Mouse (Mus musculus) embryo, embryonic 11 days (tissue): ENCODE measurements around the gene Ncam1.

Experiments used
- DNase-seq: peaks from one replicate; pipeline ENCODE4 v3.0.0-alpha.2; 2015

Gene Ncam1

GRCm38 (mm10) chr9:49798806-49799205 lies at the start of gene Ncam1:
Gene Ncam1 (minus strand): TSS chr9:49798925.
- DNase-seq, result peak; percentile 97

GRCm38 (mm10) chr9:49834013-49834412 lies 35.3 kb upstream of the Ncam1 start:
- DNase-seq, result no peak

- no peak for DNase-seq
These were observed 28.9 kb upstream of the Ncam1 start for GRCm38 (mm10) chr9:49827671-49828070.

GRCm38 (mm10) chr9:49816115-49816650 lies 17.5 kb upstream of the Ncam1 start:
- peak; percentile 43 for DNase-seq

- DNase-seq, result no peak
These were observed 15.7 kb upstream of the Ncam1 start for GRCm38 (mm10) chr9:49814442-49814841.

GRCm38 (mm10) chr9:49803222-49803621 lies 4.5 kb upstream of the Ncam1 start:
- DNase-seq, result no peak

- peak; percentile 80 for DNase-seq
These were observed 729 bp downstream of the Ncam1 start for GRCm38 (mm10) chr9:49797821-49798571.

GRCm38 (mm10) chr9:49797508-49797820 lies 1.3 kb downstream of the Ncam1 start:
- DNase-seq, result no peak

- DNase-seq, result peak; percentile 86
These were observed 1.9 kb downstream of the Ncam1 start for GRCm38 (mm10) chr9:49796618-49797507.

GRCm38 (mm10) chr9:49795881-49796280 lies 2.8 kb downstream of the Ncam1 start:
- no peak for DNase-seq

- DNase-seq, result no peak
These were observed 4.7 kb downstream of the Ncam1 start for GRCm38 (mm10) chr9:49793987-49794550.

- no peak for DNase-seq
These were observed 5.5 kb downstream of the Ncam1 start for GRCm38 (mm10) chr9:49793241-49793640.

GRCm38 (mm10) chr9:49792646-49793045 lies 6.1 kb downstream of the Ncam1 start:
- no peak for DNase-seq

- DNase-seq, result no peak
These were observed 17.5 kb downstream of the Ncam1 start for GRCm38 (mm10) chr9:49781016-49781772.

- DNase-seq, result no peak
These were observed 21.6 kb downstream of the Ncam1 start for GRCm38 (mm10) chr9:49777015-49777637.

- DNase-seq, result no peak
These were observed 32.1 kb downstream of the Ncam1 start for GRCm38 (mm10) chr9:49766634-49767033.

- DNase-seq, result no peak
These were observed 38.2 kb downstream of the Ncam1 start for GRCm38 (mm10) chr9:49760571-49760970.

- no peak for DNase-seq
These were observed 40.3 kb downstream of the Ncam1 start for GRCm38 (mm10) chr9:49758436-49758835.

GRCm38 (mm10) chr9:49757986-49758385 lies 40.7 kb downstream of the Ncam1 start:
- no peak for DNase-seq

GRCm38 (mm10) chr9:49757582-49757981 lies 41.1 kb downstream of the Ncam1 start:
- no peak for DNase-seq

- peak; percentile 47 for DNase-seq
These were observed 42.0 kb downstream of the Ncam1 start for GRCm38 (mm10) chr9:49756725-49757124.

GRCm38 (mm10) chr9:49755214-49755613 lies 43.5 kb downstream of the Ncam1 start:
- no peak for DNase-seq
